Mouse (Mus musculus): ENCODE data around the gene Hoxb2. TPM values are rescaled to one million over a fixed set of nuclear protein-coding genes. Genes with fewer than 3 reads are reported as not detected.

Gene Hoxb2
- polyA plus RNA-seq, 1 experiment: 0.20 TPM

DNA sequence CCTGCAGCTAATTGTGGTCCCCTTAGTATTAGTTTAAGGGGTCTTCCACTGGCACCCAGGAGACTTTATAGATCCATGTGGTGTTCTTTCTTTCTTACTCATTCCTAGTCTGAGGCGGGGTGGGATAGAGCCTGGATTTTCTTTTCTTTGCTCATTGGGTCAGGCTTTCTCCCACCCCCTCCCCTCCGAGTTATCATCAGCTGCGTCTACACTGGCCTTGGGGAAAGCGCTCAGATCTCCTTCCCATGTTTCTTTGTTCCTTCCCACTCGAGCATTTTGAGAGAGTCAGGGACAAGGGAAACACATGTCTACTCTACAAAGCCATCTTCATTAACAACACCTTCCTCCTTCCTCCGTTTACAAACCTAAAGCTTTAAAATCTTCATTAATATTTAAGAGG lies 13.3 kb upstream of the Hoxb2 start:
- peaks cover 10% of the 10 kb centered on the region for H3K4me1 ChIP-seq (ENCODE audit: control insufficient read depth, insufficient read depth, low read length)
- H3K27ac ChIP-seq (ENCODE audit: control insufficient read depth, insufficient read depth, low read depth, low read length): no peak overlapping the region
- H3K36me3 ChIP-seq (ENCODE audit: control insufficient read depth, insufficient read depth, low read length): no peaks in the 10 kb centered on the region
- H3K4me3 ChIP-seq (ENCODE audit: control insufficient read depth, low read depth, low read length): no peak overlapping the region
- peaks cover 13% of the 10 kb centered on the region for H3K27me3 ChIP-seq (ENCODE audit: control insufficient read depth, insufficient read depth, low read length)
- TF ChIP-seq CTCF (IDR thresholded peaks at IDR 0.05; ENCODE audit: control insufficient read depth, insufficient read depth, insufficient replicate concordance, low read depth, low read length) (no peak), POLR2A (IDR thresholded peaks at IDR 0.05; ENCODE audit: control insufficient read depth, low read depth, low read length) (no peak)

DNA sequence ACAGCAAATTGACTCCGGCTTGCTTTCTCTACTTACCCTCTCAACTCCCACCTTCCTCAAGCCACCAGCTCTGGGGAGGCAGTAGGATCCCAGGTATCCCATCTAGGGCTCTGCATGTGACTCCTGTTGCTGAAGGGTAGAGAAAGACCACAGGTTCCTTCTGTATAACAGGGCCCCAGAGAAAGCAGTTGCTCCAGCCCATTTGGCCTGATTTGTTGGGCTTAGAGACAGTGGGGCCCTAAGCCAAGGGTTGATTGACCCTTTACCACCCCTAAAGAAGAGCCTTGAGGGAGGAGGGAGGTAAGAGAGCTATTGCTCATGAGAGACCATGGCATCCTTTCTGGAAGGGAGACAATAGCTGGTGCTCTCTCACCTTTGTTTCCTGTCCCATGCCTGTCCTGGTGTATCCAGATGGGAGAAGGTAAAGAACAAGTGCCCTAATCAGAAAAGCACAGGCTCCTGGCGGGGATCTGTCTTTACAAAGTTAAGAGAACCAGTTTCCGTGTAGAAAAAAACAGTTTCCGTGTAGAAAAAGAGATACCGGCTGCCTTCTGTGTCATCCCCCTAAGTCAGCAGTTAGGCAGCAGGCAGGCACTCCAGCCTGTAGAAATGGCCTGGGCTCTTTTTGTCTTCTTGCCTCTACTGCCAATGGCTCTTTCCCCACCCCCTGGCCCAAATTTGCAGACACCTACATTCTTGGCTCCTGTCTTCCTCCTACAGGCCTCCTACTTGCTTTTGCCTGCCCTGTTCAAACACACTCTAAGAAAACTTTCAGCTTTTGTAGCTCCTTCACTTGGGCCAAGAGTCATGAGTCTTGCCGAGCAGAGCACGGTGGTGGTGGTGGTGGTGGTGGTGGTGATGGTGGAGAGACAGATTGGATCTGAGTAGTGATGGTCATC lies 11.1 kb upstream of the Hoxb2 start:
- peaks cover 15% of the 10 kb centered on the region for H3K27me3 ChIP-seq (ENCODE audit: control insufficient read depth, insufficient read depth, low read length)
- no peak for TF ChIP-seq POLR2A (IDR thresholded peaks at IDR 0.05; ENCODE audit: control insufficient read depth, low read depth, low read length)
- no peak for TF ChIP-seq CTCF (IDR thresholded peaks at IDR 0.05; ENCODE audit: control insufficient read depth, insufficient read depth, insufficient replicate concordance, low read depth, low read length)

GRCm38 (mm10) chr11:96340698-96341365 lies 9.5 kb upstream of the Hoxb2 start:
- Histone ChIP-seq H3K4me1 (ENCODE audit: control insufficient read depth, insufficient read depth, low read length) (peaks cover 15% of the 10 kb centered on the region), H3K27me3 (ENCODE audit: control insufficient read depth, insufficient read depth, low read length) (peaks cover 22% of the 10 kb centered on the region), H3K4me3 (ENCODE audit: control insufficient read depth, low read depth, low read length) (peak overlapping the region; percentile 33), H3K27ac (ENCODE audit: control insufficient read depth, insufficient read depth, low read depth, low read length) (no peak overlapping the region), H3K36me3 (ENCODE audit: control insufficient read depth, insufficient read depth, low read length) (no peaks in the 10 kb centered on the region)
- TF ChIP-seq CTCF (IDR thresholded peaks at IDR 0.05; ENCODE audit: control insufficient read depth, insufficient read depth, insufficient replicate concordance, low read depth, low read length) (no peak), POLR2A (IDR thresholded peaks at IDR 0.05; ENCODE audit: control insufficient read depth, low read depth, low read length) (no peak)

More for the DNA sequence above, 11.1 kb upstream of the Hoxb2 start:
- no peak overlapping the region for H3K4me3 ChIP-seq (ENCODE audit: control insufficient read depth, low read depth, low read length)
- H3K36me3 ChIP-seq (ENCODE audit: control insufficient read depth, insufficient read depth, low read length): no peaks in the 10 kb centered on the region
- H3K4me1 ChIP-seq (ENCODE audit: control insufficient read depth, insufficient read depth, low read length): peaks cover 10% of the 10 kb centered on the region
- H3K27ac ChIP-seq (ENCODE audit: control insufficient read depth, insufficient read depth, low read depth, low read length): no peak overlapping the region

DNA sequence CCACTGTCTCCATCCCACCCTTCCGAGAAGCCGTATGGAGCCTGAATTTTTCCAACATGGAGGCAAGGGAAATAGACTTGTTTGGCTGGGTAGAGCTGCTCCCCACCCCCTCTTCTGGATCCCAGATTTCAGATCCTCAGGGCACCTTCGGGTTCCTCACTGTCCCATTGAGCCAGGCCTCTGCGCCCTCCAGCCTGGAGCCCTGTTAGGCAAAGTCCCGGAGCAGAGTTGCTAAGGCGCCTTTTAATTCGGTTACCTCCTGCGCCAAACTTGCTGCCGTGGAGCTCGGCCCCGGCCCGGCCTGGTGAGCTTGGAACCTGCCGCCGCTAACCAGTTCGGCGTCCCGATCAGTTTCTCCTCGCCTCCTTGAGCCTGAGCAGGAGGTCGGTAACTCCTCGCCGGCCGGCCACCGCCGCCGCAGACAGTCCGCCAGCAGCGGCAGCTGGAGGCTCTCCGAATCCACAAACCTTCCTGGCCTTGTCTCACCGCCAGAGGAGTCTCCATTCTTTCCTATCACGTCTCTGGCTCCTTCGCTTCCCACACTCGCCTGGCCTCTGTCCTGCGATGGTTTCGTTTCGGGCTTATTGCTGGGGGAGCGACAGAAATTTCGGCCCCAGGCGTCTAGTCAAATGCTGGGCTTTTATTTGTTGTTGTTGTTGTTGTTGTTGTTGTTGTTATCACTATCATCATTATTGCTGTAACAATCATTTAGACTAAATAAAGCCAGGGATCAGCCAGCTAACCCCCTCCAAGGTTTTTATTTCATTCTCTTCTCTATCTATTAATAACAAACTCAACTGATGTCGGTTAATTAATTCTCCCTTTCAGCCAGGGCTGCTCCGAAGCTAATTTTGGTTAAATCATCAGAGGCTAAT lies 8.4 kb upstream of the Hoxb2 start:
- Histone ChIP-seq H3K4me3 (ENCODE audit: control insufficient read depth, low read depth, low read length) (peak overlapping the region; percentile 62), H3K27me3 (ENCODE audit: control insufficient read depth, insufficient read depth, low read length) (peaks cover 22% of the 10 kb centered on the region), H3K27ac (ENCODE audit: control insufficient read depth, insufficient read depth, low read depth, low read length) (peak overlapping the region; percentile 27; the same call in 1 of the 2 replicates), H3K36me3 (ENCODE audit: control insufficient read depth, insufficient read depth, low read length) (no peaks in the 10 kb centered on the region), H3K4me1 (ENCODE audit: control insufficient read depth, insufficient read depth, low read length) (peaks cover 18% of the 10 kb centered on the region)
- TF ChIP-seq CTCF (IDR thresholded peaks at IDR 0.05; ENCODE audit: control insufficient read depth, insufficient read depth, insufficient replicate concordance, low read depth, low read length) (no peak), POLR2A (IDR thresholded peaks at IDR 0.05; ENCODE audit: control insufficient read depth, low read depth, low read length) (no peak)

DNA sequence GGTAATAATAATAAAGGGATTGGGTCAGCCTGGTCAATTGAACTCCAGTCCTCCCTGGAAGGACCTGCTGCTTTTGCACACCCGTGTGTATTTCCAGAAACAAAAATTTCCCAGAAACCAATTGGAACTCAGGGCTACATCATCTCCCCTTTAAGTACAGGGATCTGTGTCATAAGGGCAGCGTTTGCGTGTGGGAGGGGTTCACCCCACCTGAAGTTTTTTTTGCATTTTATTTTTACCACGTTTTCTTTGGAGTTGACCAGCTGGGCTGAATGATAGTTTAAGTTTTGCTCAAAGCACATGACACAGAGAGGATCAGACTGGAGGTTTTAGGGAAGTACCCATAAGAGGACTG lies 7.8 kb upstream of the Hoxb2 start:
- H3K36me3 ChIP-seq (ENCODE audit: control insufficient read depth, insufficient read depth, low read length): no peaks in the 10 kb centered on the region
- peaks cover 22% of the 10 kb centered on the region for H3K27me3 ChIP-seq (ENCODE audit: control insufficient read depth, insufficient read depth, low read length)
- H3K4me3 ChIP-seq (ENCODE audit: control insufficient read depth, low read depth, low read length): no peak overlapping the region
- no peak for TF ChIP-seq POLR2A (IDR thresholded peaks at IDR 0.05; ENCODE audit: control insufficient read depth, low read depth, low read length)
- no peak for TF ChIP-seq CTCF (IDR thresholded peaks at IDR 0.05; ENCODE audit: control insufficient read depth, insufficient read depth, insufficient replicate concordance, low read depth, low read length)
- no peak overlapping the region for H3K27ac ChIP-seq (ENCODE audit: control insufficient read depth, insufficient read depth, low read depth, low read length)
- H3K4me1 ChIP-seq (ENCODE audit: control insufficient read depth, insufficient read depth, low read length): peaks cover 18% of the 10 kb centered on the region

GRCm38 (mm10) chr11:96343206-96343745 lies 7.0 kb upstream of the Hoxb2 start:
- TF ChIP-seq CTCF (IDR thresholded peaks at IDR 0.05; ENCODE audit: control insufficient read depth, insufficient read depth, insufficient replicate concordance, low read depth, low read length): no peak
- no peak overlapping the region for H3K27ac ChIP-seq (ENCODE audit: control insufficient read depth, insufficient read depth, low read depth, low read length)
- no peaks in the 10 kb centered on the region for H3K36me3 ChIP-seq (ENCODE audit: control insufficient read depth, insufficient read depth, low read length)
- H3K4me1 ChIP-seq (ENCODE audit: control insufficient read depth, insufficient read depth, low read length): peaks cover 18% of the 10 kb centered on the region
- peaks cover 22% of the 10 kb centered on the region for H3K27me3 ChIP-seq (ENCODE audit: control insufficient read depth, insufficient read depth, low read length)
- no peak overlapping the region for H3K4me3 ChIP-seq (ENCODE audit: control insufficient read depth, low read depth, low read length)

Data from testis, adult 2 months (tissue).